Mouse (Mus musculus): ENCODE results near the gene Nectin2.

Nectin2 gene

GRCm38 (mm10) chr7:19769001-19769400 lies 18.7 kb upstream of the Nectin2 start:
- peak in 1 of 2 experiments; percentile 65 for DNase-seq

DNA sequence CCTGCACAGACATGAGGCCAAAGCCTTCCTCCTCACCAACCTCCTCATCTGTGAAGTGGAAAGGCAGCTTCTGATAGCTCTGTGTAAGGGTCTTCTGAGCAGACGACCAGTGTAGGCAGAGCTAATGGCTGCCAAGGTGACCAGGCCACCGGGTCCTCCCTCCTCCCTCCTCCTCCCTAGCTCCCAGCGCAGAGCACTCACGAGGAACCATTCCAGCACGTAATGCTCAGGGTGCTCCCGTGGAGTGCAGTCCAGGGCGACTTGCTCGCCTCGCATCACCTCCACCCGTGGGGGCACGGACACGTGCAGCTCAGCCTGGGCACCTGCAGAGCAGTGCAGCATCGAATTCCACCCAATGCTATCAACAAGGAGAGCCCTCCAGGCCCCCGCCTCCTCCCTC lies 18.0 kb upstream of the Nectin2 start:
- peak in 1 of 2 experiments; percentile 78 for DNase-seq

GRCm38 (mm10) chr7:19764581-19764980 lies 14.3 kb upstream of the Nectin2 start:
- peak; percentile 39 to 59 for DNase-seq

GRCm38 (mm10) chr7:19763829-19764477 lies 13.7 kb upstream of the Nectin2 start:
- peak; percentile 30 to 77 for DNase-seq

- DNase-seq: no peak
Measured at GRCm38 (mm10) chr7:19762283-19762682, 12.0 kb upstream of the Nectin2 start.

DNA sequence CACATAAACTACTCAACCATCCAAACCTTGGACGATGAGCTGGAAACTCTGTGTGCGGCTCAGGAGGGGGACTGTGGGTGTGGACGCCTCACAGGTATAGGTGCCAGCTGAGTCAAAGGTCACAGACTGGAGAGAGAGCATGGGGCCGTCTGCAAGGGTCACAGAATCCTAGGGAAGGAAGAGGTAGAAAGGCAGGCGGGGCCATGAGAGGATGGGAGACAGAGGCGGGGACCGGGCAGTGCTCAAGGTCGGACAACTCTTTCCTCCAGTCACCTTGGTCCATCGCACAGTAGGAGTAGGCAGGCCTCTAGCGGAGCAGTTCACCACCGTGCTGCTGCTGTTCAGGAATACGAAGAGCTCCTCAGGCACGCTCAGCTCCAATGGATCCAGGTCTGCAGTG lies 9.7 kb upstream of the Nectin2 start:
- DNase-seq: peak; percentile 39 to 76

DNA sequence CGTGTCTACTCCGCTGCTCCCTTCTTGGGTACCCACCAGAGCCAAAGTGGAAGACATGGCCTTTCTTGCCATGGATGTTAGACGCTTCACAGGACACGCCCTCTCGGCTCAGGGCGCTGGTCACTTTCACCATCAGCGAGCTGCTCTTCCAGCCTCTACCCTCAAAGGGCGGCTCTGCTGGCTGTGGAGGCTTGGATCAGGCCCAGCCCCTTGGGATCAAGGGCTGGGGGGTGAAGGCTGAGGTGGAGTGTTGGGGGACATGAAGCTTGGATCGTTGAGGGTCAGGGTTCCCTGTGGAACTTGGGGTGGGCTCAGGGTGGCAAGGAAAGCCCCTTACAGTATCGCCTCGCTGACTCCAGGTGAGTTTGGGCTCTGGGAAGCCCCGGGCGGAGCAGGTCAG lies 8.3 kb upstream of the Nectin2 start:
- no peak for DNase-seq

GRCm38 (mm10) chr7:19755851-19756786 lies 5.8 kb upstream of the Nectin2 start:
- peak; percentile 76 to 90 for DNase-seq

- DNase-seq: no peak
Measured at GRCm38 (mm10) chr7:19755008-19755407, 4.7 kb upstream of the Nectin2 start.

DNA sequence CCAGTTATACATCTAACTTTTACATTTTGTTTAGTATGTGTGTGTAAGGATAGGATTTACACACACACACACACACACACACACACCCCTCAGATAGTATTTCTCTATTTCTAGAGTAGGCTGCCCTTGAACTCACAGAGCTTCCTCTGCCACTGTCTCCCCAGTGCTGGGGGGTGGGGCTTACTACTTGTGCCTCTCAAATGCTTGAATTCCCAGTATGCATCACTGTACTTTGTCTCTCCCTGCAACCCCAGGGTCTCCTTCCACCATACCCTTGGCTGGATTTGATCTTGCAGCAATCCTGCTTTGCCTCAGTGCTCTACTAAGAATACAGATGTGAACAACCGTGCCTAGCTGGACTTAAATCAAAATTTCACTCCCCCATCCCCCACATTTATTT lies 3.8 kb upstream of the Nectin2 start:
- no peak for DNase-seq

DNA sequence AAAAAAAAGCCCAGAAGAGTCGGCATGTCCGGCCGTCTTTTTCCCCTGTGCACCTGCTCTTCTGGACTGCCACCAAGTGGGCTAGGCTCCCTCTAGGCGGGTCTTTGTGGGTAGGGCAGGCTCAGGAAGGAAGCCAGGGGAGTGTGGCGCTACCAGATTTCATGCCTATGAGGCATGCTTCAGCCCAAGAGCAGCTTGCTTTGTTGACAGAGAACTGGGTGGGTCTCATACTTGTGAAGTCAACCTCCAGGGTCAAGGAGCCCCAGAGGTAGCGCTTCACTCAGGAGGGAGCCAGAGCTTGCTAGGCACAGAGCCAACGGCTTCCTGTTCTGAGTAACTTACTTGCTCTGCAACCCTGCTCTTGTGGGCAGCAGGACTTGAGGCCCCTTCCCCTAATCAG lies 3.3 kb upstream of the Nectin2 start:
- peak; percentile 73 to 78 for DNase-seq

DNA sequence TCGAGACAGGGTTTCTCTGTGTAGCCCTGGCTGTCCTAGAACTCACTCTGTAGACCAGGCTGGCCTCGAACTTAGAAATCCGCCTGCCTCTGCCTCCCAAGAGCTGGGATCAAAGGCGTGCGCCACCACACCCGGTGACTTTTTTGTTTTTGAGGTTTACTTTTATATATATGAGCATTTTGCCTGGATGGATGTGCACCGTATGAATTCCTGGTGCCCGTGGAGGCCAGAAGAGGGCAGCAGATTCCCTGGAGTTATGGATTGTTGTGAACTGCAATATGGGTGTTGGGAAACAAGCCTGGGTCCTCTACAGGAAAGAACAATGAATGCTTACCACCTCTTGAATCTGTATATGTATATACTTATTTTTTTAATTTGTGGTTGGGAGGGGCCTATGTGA lies 2.4 kb upstream of the Nectin2 start:
- DNase-seq: peak in 1 of 2 experiments; percentile 51

- DNase-seq: peak in 1 of 2 experiments; percentile 30
Measured at GRCm38 (mm10) chr7:19751070-19751383, 744 bp upstream of the Nectin2 start.

DNA sequence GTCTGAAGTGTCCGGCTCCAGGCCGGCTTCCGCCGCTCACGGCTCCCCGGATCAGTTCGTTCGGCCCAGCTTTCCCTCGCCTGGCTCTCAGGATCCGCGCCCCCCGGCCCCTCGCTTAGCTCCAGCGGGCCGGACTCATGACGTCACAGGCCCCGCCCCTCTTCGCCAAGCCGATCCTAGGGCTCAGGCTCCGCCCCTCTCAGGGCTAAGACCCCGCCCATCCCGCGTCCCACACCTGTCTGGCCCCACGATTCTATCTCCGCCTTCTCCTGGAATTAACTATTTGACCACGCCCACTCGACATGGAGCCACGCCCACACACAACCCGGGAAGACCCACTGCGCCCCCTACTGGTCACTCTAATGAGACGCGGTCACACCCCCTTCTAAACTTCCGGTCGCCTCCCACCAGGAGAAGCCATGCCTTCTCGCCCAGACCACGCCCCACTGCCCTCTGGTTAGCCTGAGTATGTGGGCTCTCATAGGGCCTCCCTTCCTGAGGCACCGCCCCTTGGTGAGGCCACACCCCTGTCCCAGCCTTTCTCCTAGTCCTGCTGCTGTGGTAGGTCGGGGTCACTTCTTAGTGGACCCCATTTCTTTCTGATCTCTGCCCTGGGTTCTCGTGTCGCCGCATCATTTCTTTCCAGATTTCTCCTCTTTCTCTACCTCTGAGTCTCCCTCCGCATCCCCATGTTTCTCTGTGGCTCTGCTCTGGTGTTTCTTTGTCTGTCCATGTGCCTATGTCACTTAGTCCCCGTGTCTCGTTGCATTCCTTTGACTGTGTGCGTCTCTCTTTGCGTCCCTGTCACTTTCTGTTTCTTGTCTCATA lies 680 bp downstream of the Nectin2 start:
- peak; percentile 99 to 100 for DNase-seq

DNA sequence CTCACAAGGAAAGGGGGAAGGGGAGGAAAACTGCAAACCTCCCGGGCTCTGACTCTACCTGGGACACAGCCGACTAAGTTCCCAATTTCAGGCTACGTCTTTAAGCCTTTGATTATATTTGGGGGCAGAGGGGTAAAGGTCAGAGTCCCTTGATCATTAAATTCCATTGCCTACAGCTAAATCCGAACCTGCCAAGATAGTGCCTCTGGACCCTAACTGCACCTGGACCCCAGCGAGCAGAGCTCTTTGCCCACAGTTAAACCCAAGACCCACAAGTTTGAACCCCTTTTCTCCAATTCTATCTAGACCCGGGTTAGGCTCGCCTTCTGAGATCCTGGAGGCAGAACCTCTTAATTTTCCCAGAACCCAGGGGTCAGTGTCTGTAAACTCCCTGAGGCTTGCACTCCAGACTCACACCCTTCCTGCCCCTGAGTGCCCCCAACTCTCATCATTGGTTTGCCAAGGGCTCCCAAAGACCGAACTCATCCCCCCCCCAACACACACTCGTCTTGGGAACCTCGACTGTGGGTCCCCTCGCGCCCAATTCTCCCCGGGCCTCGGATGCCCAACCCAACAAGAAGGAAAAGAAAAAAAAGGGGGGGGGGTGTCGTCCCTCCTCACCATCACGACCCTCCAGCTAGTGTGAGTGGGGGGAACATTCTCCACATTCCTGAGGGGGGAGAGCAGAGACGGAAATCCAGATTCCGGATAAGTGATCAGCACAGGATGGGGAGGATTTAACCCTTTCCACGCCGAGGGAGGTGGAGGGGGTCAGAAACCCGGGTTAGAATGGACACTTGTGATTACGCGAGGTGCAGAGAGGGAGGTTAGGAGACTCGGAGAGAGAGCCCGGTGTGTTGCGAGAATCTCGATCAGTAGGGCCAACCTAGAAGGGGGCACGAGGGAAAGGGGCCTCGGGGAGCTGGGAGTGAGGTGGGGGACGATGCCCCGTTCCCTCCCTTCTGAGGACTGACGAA lies 1.8 kb downstream of the Nectin2 start:
- DNase-seq: peak; percentile 45 to 69

DNA sequence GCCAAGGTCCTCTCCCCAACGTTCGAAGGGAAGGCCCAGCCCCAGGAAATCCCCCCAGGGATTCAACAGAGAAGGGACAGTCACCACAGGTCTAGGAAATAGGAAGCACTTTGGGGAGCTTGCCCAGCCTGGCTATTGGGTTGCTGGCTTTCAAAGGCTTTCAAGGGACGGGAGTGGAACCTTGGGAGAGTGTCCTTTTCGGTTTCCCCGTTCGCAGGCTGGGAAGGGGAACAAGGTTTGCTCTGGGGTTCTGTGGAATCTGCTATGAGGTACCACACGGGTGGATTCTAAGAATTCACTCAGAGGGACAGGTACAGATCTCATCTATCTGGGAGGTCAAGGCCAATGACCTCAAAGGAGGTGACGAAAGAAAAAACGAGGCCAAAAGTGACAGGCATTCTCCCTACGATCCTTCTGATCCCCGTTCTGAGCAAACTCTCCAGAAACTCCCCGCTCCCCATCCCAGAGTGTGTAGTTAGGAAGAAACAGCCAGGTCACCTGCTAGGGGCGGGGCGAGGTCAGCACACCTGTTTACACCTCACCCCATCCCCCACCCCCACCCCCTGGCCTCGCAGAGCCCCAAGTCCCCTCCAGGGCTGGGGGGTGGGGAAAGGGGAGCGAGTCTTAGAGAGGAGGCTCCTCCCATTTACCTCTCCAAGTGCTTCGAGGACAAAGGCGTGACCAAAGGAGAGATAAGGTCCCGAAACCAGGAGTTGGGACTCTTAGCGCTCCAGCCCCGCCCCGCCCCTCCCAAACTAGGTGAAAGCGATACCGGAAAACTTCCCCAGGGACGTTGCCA lies 2.7 kb downstream of the Nectin2 start:
- DNase-seq: peak; percentile 58 to 86

DNA sequence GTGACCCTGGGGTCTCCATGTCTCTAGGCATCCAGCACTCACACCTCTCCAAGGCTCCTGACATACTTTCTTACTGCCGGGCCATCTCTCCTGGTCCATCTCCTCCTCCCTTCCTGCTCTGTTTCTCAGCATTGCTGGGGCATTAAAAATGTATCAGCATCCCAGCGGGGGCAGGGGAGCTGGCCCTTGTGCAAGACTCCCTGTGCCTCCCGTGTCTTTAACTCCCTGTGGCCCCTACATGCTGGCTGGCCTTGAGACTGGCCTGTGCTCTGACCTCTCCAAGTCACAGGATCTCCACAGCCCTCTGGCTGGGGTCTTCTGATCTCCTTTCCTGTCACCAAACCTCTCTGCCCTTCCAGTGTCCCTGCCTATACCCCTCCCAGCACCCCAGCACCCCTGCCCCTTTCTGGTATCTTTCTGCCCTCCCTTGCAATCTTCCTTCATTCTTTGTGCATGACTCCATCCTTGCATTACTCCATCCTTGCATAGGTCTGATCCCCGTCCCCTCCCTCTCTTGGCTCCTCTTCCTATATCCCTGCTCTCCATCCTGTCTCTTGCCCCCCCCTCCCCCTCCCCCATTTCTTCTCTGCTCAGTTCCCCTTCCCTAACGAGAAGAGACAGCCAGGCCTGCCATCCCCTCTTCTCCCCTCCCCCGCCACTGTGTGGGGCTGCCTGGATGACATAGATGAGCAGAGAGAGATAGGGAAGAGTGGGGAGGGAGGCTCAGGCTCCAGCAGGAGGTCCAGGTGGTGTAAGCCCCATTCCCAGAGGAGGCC lies 3.7 kb downstream of the Nectin2 start:
- peak in 1 of 2 experiments; percentile 50 for DNase-seq

DNA sequence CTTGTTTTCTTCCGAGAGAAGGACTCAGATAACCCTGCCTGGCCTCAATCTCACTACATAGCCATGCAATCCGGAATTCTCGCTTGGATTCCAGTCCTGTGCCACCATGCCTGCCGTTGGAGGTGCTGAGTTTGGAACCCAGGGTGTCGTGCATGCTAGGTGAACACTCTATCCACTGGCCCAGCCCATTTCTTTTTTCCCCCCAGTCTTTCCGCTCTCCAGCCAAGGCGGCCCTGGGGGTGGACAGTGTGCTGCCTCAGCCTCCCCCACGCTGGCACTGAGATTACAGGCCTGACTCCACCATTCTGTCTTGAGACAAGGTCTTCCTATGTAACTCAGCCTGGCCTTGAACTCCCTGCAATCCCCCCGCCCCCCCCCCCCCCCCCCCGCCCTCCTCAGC lies 4.3 kb downstream of the Nectin2 start:
- DNase-seq: no peak

DNA sequence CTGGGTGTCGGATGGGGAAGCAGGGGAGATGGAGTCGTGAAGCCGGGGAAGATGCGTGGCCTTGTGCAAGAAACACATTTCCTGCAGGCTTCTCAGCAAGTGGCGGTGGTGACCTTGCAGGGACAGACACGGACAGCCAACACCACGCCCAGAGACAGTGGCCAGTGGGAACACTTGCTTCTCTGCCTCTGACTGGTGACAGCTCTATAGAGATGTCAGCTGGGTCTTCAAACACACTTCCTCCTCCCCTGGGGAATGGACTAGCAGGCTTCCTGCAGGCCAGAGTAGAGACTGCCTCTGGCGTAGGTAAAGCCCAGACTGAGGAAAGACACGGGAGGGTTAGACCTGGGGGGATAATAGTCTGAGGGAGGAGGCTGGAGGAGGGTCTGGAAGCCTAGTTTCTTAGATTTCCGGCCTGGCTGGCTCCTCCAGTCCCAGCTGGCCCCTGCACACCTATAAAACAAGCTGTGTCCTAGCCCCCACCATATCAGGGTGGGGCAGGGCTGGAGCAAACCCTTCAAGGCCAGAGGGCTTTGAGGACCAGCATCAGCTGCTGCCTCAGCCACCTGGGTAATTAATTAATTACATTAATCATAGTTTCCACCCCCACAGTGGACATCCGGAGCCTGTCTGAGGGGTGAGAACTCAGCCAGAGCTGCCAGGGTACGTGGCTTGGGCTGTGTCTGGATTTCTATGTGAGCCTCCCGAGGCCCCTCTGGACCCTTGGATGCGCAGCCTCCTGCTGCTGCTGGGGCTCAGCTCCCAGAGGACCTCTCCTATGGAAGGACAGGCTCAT lies 5.5 kb downstream of the Nectin2 start:
- DNase-seq: peak; percentile 67 to 89
